12 mouse cellular contexts compared by ENCODE assay signal in the genomic region with DNA sequence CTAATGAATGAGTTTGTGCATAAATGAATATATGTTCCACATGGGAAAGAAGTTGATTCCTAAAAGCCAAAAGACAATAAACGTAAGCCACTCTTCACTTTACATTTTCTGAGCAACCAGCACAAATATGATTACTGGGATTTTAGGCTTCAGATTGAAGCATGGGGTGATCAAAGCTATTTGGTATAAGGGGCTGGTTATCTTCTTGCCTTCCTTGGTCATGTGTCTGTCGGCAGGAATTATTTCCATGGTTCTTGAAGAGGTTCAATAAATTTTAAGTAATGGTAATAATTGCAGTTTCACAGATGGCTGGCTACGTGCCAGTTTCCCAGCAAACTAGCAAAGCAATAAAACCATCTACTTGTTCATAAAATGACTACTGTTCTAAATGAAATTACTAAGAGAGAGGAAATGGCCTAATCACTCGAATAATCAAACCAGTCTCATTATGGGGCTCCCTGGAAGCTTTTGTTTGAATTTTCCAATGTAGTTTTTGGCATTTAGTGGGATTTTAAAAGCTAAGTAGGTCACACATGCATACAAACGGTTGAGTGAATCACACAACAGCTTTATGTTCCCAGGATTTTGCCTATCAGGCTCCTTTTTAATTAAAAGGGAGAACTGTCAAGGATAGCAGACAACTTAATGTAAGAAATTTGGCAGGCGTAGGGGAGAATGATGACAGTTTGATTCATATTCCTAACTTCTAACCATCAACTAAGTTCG.
DNase-seq lines count a peak whose midpoint lies in the region; ATAC-seq and TF ChIP-seq lines count a peak whose summit lies in the region.
"Had no signal": no experiment of that assay in that cellular context is flagged by ENCODE, and none has a peak within 500 bp of the region (broad histone marks: within the 10 kb centered on the region; RNA-seq: fewer than 3 reads in every experiment).

No protein-coding gene starts in this region.

- 48% methylated on average over 7 of the region's 7 CpGs for WGBS in cerebellum, adult 2 months
- WGBS in hindbrain, embryonic 16.5 days: 53% methylated on average over 7 of the region's 7 CpGs
- WGBS in hindbrain, embryonic 12.5 days: 80% methylated on average over 7 of the region's 7 CpGs
- WGBS in midbrain, embryonic 15.5 days: 63% methylated on average over 7 of the region's 7 CpGs
- 57% methylated on average over 7 of the region's 7 CpGs for WGBS in midbrain, embryonic 16.5 days
- 38% methylated on average over 7 of the region's 7 CpGs for WGBS in neural tube, embryonic 15.5 days

- H3K4me2 ChIP-seq in hindbrain, embryonic 16.5 days (ENCODE audit: low read length): no peak overlapping the region
- no peak overlapping the region for H3K4me2 ChIP-seq in hindbrain, embryonic 12.5 days (replicated peaks)
- H3K4me2 ChIP-seq in midbrain, embryonic 15.5 days: no peak overlapping the region
- no peak overlapping the region for H3K4me2 ChIP-seq in midbrain, embryonic 16.5 days (ENCODE audit: low read length)
- H3K4me2 ChIP-seq in neural tube, embryonic 15.5 days: no peak overlapping the region
- H3K4me2 ChIP-seq: heart, embryonic 15.5 days had no signal

- no peaks in the 10 kb centered on the region for H3K36me3 ChIP-seq in hindbrain, embryonic 16.5 days (ENCODE audit: control insufficient read depth, insufficient read depth, low read length)
- no peaks in the 10 kb centered on the region for H3K36me3 ChIP-seq in hindbrain, embryonic 12.5 days
- no peaks in the 10 kb centered on the region; the same call in 1 of the 2 replicates for H3K36me3 ChIP-seq in midbrain, embryonic 15.5 days (replicated peaks)
- H3K36me3 ChIP-seq in midbrain, embryonic 16.5 days (ENCODE audit: control insufficient read depth, insufficient read depth, low read length): no peaks in the 10 kb centered on the region
- no peaks in the 10 kb centered on the region for H3K36me3 ChIP-seq in neural tube, embryonic 15.5 days
- H3K36me3 ChIP-seq: G1E; heart, embryonic 15.5 days; midbrain, embryonic 10.5 days had no signal

- DNase-seq in cerebellum, adult 2 months: no peak
- DNase-seq in thymus, postnatal 0 days (ENCODE audit: low spot score): no peak

- no peaks in the 10 kb centered on the region for H3K9me3 ChIP-seq in hindbrain, embryonic 16.5 days (ENCODE audit: control insufficient read depth, low read length)
- H3K9me3 ChIP-seq in hindbrain, embryonic 12.5 days (replicated peaks): no peaks in the 10 kb centered on the region
- H3K9me3 ChIP-seq in midbrain, embryonic 15.5 days: no peaks in the 10 kb centered on the region
- H3K9me3 ChIP-seq in midbrain, embryonic 16.5 days (replicated peaks; ENCODE audit: control insufficient read depth, low read length, poor library complexity, severe bottlenecking): no peaks in the 10 kb centered on the region
- H3K9me3 ChIP-seq in neural tube, embryonic 15.5 days (replicated peaks): no peaks in the 10 kb centered on the region
- H3K9me3 ChIP-seq: G1E; heart, embryonic 15.5 days; midbrain, embryonic 10.5 days had no signal

- 0 out of 2 replicates have a peak, but pooled peaks have one; percentile 27 for ATAC-seq in cerebellum, adult (ENCODE audit: insufficient number of reproducible peaks, low FRiP score, low TSS enrichment)
- ATAC-seq in hindbrain, embryonic 16.5 days: 0 out of 2 replicates have a peak, but pooled peaks have one; percentile 56
- no peak for ATAC-seq in hindbrain, embryonic 12.5 days (ENCODE audit: low FRiP score)
- peak; percentile 52; the same call in 1 of the 2 replicates for ATAC-seq in midbrain, embryonic 15.5 days (replicated peaks)
- ATAC-seq in midbrain, embryonic 16.5 days: no peak
- peak; percentile 70 for ATAC-seq in neural tube, embryonic 15.5 days (ENCODE audit: low FRiP score)

- TF ChIP-seq CTCF in cerebellum, adult 2 months (IDR thresholded peaks at IDR 0.05; ENCODE audit: borderline replicate concordance, insufficient read depth, low read depth, low read length): no peak

- no peaks in the 10 kb centered on the region for H3K27me3 ChIP-seq in cerebellum, adult 2 months (ENCODE audit: control insufficient read depth, insufficient read depth, low read length)
- H3K27me3 ChIP-seq in hindbrain, embryonic 16.5 days (replicated peaks; ENCODE audit: control insufficient read depth, insufficient read depth, low read length): no peaks in the 10 kb centered on the region
- no peaks in the 10 kb centered on the region for H3K27me3 ChIP-seq in hindbrain, embryonic 12.5 days
- H3K27me3 ChIP-seq in midbrain, embryonic 15.5 days (replicated peaks): no peaks in the 10 kb centered on the region
- no peaks in the 10 kb centered on the region for H3K27me3 ChIP-seq in midbrain, embryonic 16.5 days (ENCODE audit: control insufficient read depth, insufficient read depth, low read depth, low read length)
- no peaks in the 10 kb centered on the region for H3K27me3 ChIP-seq in neural tube, embryonic 15.5 days (replicated peaks)
- H3K27me3 ChIP-seq: heart, embryonic 15.5 days had no signal

- no peak for TF ChIP-seq POLR2A in cerebellum, adult 2 months (IDR thresholded peaks at IDR 0.05; ENCODE audit: borderline replicate concordance, insufficient read depth, low read length)

- no peak overlapping the region for H3K9ac ChIP-seq in hindbrain, embryonic 16.5 days (ENCODE audit: low read depth, low read length)
- no peak overlapping the region for H3K9ac ChIP-seq in hindbrain, embryonic 12.5 days
- H3K9ac ChIP-seq in midbrain, embryonic 15.5 days: no peak overlapping the region
- H3K9ac ChIP-seq in midbrain, embryonic 16.5 days (ENCODE audit: low read depth, low read length): no peak overlapping the region
- H3K9ac ChIP-seq in neural tube, embryonic 15.5 days (replicated peaks): no peak overlapping the region
- H3K9ac ChIP-seq: heart, embryonic 15.5 days; liver, postnatal 0 days had no signal

- no peak overlapping the region for H3K4me3 ChIP-seq in cerebellum, adult 2 months (replicated peaks; ENCODE audit: insufficient read depth, low read depth, low read length)
- H3K4me3 ChIP-seq in hindbrain, embryonic 16.5 days (ENCODE audit: low read length): no peak overlapping the region
- H3K4me3 ChIP-seq in hindbrain, embryonic 12.5 days: no peak overlapping the region
- H3K4me3 ChIP-seq in midbrain, embryonic 15.5 days: no peak overlapping the region
- no peak overlapping the region for H3K4me3 ChIP-seq in midbrain, embryonic 16.5 days (ENCODE audit: low read depth, low read length)
- no peak overlapping the region for H3K4me3 ChIP-seq in neural tube, embryonic 15.5 days (replicated peaks)
- H3K4me3 ChIP-seq: heart, embryonic 15.5 days; midbrain, embryonic 10.5 days had no signal

- H3K4me1 ChIP-seq in cerebellum, adult 2 months (ENCODE audit: control insufficient read depth, insufficient read depth, low read length): no peaks in the 10 kb centered on the region
- H3K4me1 ChIP-seq in hindbrain, embryonic 16.5 days (ENCODE audit: control insufficient read depth, insufficient read depth, low read depth, low read length): no peaks in the 10 kb centered on the region
- no peaks in the 10 kb centered on the region for H3K4me1 ChIP-seq in hindbrain, embryonic 12.5 days
- 0 out of 2 replicates have a peak, but pooled peaks cover 5% of the 10 kb centered on the region for H3K4me1 ChIP-seq in midbrain, embryonic 15.5 days
- H3K4me1 ChIP-seq in midbrain, embryonic 16.5 days (ENCODE audit: control insufficient read depth, insufficient read depth, low read length): no peaks in the 10 kb centered on the region; the same call in 1 of the 2 replicates
- peaks cover 5% of the 10 kb centered on the region; the same call in 1 of the 2 replicates for H3K4me1 ChIP-seq in neural tube, embryonic 15.5 days
- H3K4me1 ChIP-seq: heart, embryonic 15.5 days; midbrain, embryonic 10.5 days had no signal

- no peak overlapping the region for H3K27ac ChIP-seq in cerebellum, adult 2 months (ENCODE audit: insufficient read depth, low read length)
- no peak overlapping the region for H3K27ac ChIP-seq in hindbrain, embryonic 16.5 days (ENCODE audit: low read depth, low read length)
- no peak overlapping the region for H3K27ac ChIP-seq in hindbrain, embryonic 12.5 days
- H3K27ac ChIP-seq in midbrain, embryonic 15.5 days: no peak overlapping the region; the same call in 1 of the 2 replicates
- no peak overlapping the region for H3K27ac ChIP-seq in midbrain, embryonic 16.5 days (ENCODE audit: low read length)
- peak overlapping the region; percentile 14; the same call in 1 of the 2 replicates for H3K27ac ChIP-seq in neural tube, embryonic 15.5 days (replicated peaks)
- H3K27ac ChIP-seq: heart, embryonic 15.5 days; midbrain, embryonic 10.5 days had no signal

Comparison
In these comparisons a context has a peak if more than half of its experiments do, and no peak if none do; other contexts are left out.
1. ATAC-seq: peak in cerebellum, adult (single experiment), hindbrain, embryonic 16.5 days (single experiment), midbrain, embryonic 15.5 days (single experiment) and neural tube, embryonic 15.5 days (single experiment); none in hindbrain, embryonic 12.5 days (single experiment) and midbrain, embryonic 16.5 days (single experiment).